Mouse (Mus musculus) liver, adult (tissue): ENCODE data around the gene Ank3.

ENCODE experiments used
- GATA4 ChIP-seq: IDR thresholded peaks from 2 replicates; pipeline ENCODE4 v1.6.1; 2014; ENCODE audit warnings: mild to moderate bottlenecking, low read length; ENCODE audit not compliant: insufficient replicate concordance

The Ank3 gene

DNA sequence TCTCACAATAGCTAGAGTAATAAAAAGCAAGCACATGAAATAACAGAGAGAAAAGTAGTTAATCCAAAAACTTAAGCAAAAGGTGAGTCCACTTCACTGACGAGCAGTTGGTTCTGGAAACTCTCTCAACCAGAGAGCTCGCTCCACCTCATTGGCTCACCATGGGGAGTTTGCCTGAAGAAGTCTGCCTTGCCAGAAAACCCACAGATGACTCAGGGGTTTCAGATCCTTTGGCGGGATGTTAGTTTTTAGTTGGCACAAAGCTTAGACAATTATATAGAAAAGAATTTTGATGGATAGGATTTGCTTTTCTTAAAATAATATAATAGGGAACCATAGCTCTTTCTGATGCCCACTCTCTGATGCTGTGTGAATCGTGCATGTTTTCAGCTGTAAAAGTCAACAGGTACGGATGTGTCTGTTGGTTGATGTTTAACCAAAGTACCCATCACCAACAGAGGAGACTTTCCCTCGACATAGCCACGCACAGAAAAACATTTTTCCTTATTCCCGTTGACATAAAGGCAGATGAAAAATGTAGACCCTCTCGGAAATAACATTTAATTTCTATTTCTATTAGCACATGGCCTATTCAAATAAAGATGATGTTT, 556.2 kb downstream of the Ank3 start:
- TF ChIP-seq GATA4: no peak

GRCm38 (mm10) chr10:69962226-69962625, 563.7 kb downstream of the Ank3 start:
- no peak for TF ChIP-seq GATA4

GRCm38 (mm10) chr10:69962976-69963375, 564.4 kb downstream of the Ank3 start:
- no peak for TF ChIP-seq GATA4

DNA sequence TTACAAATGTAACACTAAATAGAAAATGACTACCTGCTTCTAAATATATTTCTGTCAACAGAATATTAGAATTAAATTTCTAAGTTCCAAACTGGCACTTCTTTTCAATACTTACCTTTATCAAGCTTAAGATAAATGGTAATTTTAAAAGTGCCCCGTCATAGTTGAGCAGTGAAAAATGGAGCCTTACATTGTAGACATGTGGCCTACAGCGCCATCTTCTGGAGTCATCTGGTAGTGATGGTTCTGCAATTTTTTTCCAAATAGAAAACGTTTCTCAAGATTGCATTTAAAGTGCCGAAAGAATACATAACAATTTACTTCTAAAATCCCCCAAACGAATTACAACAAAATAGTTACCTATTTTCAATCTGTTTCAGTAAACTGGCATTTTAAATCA, 566.0 kb downstream of the Ank3 start:
- TF ChIP-seq GATA4: no peak

DNA sequence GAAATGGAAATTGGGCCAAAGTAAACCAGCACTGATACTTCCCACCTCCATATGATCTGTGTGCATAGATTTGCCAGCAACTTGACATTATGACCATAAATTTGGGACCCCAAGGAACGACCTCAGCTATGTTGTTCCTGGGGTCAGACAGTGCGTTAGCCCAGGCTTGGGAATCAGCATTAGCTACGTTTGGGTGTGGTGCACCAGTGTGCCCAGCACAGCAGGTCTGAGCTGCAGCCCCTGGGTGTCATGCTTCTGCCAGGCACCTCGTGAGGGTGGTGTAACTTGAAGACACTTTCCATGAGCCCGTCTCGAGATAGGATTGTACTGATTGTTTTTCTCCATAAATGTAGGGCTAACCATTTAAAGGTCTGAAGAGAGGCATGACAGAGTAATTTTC, 566.5 kb downstream of the Ank3 start:
- no peak for TF ChIP-seq GATA4

GRCm38 (mm10) chr10:69967994-69968393, 569.4 kb downstream of the Ank3 start:
- TF ChIP-seq GATA4: no peak

GRCm38 (mm10) chr10:69979636-69980035, 581.1 kb downstream of the Ank3 start:
- no peak for TF ChIP-seq GATA4

GRCm38 (mm10) chr10:69981386-69982097, 583.0 kb downstream of the Ank3 start:
- no peak for TF ChIP-seq GATA4

- no peak for TF ChIP-seq GATA4
These were observed 584.1 kb downstream of the Ank3 start for GRCm38 (mm10) chr10:69982701-69983100.

DNA sequence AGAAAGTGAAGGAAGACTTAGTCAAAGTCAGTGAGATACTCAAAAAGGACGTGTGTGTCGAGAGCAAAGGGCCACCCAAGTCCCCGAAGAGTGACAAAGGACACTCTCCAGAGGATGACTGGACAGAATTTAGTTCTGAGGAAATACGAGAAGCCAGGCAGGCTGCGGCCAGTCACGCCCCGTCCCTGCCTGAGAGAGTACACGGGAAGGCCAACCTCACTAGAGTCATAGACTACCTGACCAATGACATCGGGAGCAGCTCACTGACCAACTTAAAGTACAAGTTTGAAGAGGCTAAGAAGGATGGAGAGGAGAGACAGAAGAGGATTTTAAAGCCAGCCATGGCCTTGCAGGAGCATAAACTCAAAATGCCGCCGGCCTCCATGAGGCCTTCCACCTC, 588.9 kb downstream of the Ank3 start:
- no peak for TF ChIP-seq GATA4

- no peak for TF ChIP-seq GATA4
These were observed 598.5 kb downstream of the Ank3 start for GRCm38 (mm10) chr10:69997082-69997481.

- no peak for TF ChIP-seq GATA4
These were observed 605.5 kb downstream of the Ank3 start for GRCm38 (mm10) chr10:70004058-70004457.

DNA sequence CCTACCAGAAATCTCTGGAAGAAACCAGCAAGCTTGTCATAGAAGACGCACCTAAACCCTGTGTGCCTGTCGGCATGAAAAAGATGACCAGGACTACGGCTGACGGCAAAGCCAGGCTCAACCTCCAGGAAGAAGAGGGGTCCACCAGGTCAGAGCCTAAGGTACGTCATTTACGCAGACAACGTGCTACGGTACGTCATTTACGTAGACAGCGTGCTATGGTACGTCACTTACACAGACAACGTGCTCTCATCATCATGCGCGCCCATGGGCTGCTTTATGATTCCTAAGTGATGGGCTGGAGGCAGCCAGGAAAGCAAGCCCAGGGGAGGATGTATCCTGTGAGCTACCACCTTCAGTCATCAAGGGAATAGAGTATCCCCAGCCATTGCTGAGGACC, 606.3 kb downstream of the Ank3 start:
- no peak for TF ChIP-seq GATA4

GRCm38 (mm10) chr10:70006380-70006779, 607.8 kb downstream of the Ank3 start:
- TF ChIP-seq GATA4: no peak

DNA sequence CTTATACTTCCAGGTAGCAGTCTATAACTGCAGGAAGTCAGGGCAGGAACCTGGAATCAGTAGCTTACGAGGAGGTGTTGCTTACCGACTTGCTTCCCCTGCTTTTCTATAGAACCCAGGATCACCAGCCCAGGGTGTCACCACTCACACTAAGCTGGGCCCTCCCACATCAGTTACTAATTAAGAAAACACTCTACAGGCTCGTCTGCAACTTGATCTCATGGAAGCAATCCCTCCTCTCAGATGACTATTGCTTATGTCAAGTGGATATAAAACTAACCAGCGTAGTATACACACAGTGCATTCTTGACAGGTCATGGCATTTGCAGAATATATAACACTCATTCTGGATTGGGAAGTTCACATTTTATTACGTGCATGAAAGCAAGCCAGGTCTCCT, 613.2 kb downstream of the Ank3 start:
- no peak for TF ChIP-seq GATA4

GRCm38 (mm10) chr10:70013931-70014330, 615.4 kb downstream of the Ank3 start:
- no peak for TF ChIP-seq GATA4

- no peak for TF ChIP-seq GATA4
These were observed 616.6 kb downstream of the Ank3 start for GRCm38 (mm10) chr10:70015201-70015600.
